Mouse (Mus musculus) embryonic facial prominence, embryonic 12.5 days (tissue): ENCODE data around the gene Pcsk1. TPM values are rescaled to one million over a fixed set of nuclear protein-coding genes. Genes with fewer than 3 reads are reported as not detected.

ENCODE experiments used
- ATAC-seq: fragments of 200-750 bp; cut with Nextera tagmentation; 2 replicates; pipeline ENCODE4 v1.8.0; 2017; ENCODE audit not compliant: insufficient number of reproducible peaks, insufficient read depth, low FRiP score, low TSS enrichment
- H3K27ac ChIP-seq: fragments of 300-500 bp; sonication (generic); 2 replicates; pipeline ENCODE4 v1.5.1; 2016; ENCODE audit warnings: mild to moderate bottlenecking
- H3K27me3 ChIP-seq: fragments of 300-500 bp; sonication (generic); 2 replicates; pipeline ENCODE4 v1.6.1; 2016; ENCODE audit warnings: mild to moderate bottlenecking, moderate library complexity
- H3K36me3 ChIP-seq: fragments of 300-500 bp; sonication (generic); 2 replicates; pipeline ENCODE4 v1.6.1; 2016; ENCODE audit warnings: mild to moderate bottlenecking
- H3K4me1 ChIP-seq: fragments of 300-500 bp; sonication (generic); 2 replicates; pipeline ENCODE4 v1.6.1; 2016
- H3K4me2 ChIP-seq: fragments of 300-500 bp; sonication (generic); replicated peaks from 2 replicates; pipeline ENCODE4 v1.6.1; 2016; ENCODE audit warnings: mild to moderate bottlenecking, moderate library complexity
- H3K4me3 ChIP-seq: fragments of 300-500 bp; sonication (generic); 2 replicates; pipeline ENCODE4 v1.5.1; 2016; ENCODE audit warnings: mild to moderate bottlenecking
- H3K9ac ChIP-seq: fragments of 300-500 bp; sonication (generic); 2 replicates; pipeline ENCODE4 v1.6.1; 2016; ENCODE audit warnings: mild to moderate bottlenecking, moderate library complexity
- H3K9me3 ChIP-seq: fragments of 300-500 bp; sonication (generic); 2 replicates; pipeline ENCODE4 v1.6.1; 2016; ENCODE audit warnings: mild to moderate bottlenecking, moderate library complexity
- WGBS: fragments of 180-500 bp; shearing (Covaris S2); methylation state at CpG from one replicate; pipeline ENCODE4 v1.1.7; 2016; 5-methylcytosine and 5-hydroxymethylcytosine counted together
- polyA plus RNA-seq: library from polyadenylated mRNA; unstranded; fragments of >200 nt; fragmentation: Nextera tagmentation; extraction: Ambion mirVana; gene quantifications from 2 replicates; pipeline ENCODE4 v1.2.1, GENCODE M21; 2016

Pcsk1 gene
- 0.23 and 0.64 TPM in 2 replicates for polyA plus RNA-seq

DNA sequence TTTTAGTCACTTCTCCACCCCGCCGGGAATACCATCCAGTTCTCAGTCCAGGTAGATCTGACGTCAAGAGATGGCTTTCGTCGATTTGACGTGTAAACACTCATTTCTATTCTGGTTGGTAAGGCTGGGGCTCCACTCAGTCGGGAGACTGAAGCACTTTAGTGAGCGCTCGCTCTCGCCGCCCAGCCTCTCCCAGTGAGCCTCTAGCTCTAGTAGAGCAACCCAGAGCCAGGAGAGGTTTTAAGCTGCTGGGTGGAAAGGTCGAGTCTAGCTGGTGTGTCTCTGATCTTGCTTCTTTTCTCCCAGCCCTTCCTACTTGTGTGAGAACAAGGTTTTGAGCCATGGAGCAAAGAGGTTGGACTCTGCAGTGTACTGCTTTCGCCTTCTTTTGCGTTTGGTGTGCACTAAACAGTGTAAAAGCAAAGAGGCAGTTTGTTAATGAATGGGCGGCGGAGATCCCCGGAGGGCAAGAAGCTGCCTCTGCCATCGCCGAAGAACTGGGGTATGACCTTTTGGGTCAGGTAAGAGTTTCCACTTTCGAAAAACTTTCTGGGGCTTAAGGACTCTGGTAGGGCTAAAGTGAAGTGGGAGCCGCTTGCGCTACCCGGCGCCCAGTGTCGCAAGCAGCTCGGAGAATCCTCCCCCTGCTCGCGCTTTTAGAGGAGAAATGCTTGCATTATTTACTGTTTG lies at the start of gene Pcsk1:
Gene Pcsk1 (plus strand): TSS at position 106 of the 690 bp plus-strand sequence.
- Histone ChIP-seq H3K4me2 (peak within 1 kb of the TSS; percentile 44), H3K9ac (no peak within 1 kb of the TSS), H3K9me3 (no peaks in the 10 kb centered on the region), H3K36me3 (no peaks in the 10 kb centered on the region), H3K4me3 (peak within 1 kb of the TSS; percentile 28), H3K4me1 (peaks cover 7% of the 10 kb centered on the region; the same call in 1 of the 2 replicates), H3K27me3 (peaks cover 23% of the 10 kb centered on the region), H3K27ac (no peak within 1 kb of the TSS)
- ATAC-seq: no peak
- WGBS: 1% methylated on average over 28 of the region's 28 CpGs

DNA sequence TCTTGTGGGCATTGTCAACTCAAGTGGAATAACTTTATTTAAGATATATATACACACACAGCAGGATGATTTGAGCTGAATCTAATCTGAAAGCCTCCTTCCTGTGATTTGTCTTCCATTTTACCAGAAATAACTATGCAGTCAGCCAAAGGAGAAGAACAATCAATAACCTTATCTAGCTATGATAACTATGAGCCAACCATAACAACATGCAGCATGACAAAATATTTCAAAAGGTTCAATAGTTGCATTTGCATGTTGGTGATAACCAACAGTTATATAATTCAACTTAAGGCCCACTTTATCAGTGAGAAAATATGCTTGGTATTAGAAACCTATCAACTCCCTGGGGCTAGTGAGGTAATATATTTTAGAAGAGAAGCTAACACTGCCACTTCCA lies 30.8 kb upstream of the Pcsk1 start:
- Histone ChIP-seq H3K27me3 (no peaks in the 10 kb centered on the region), H3K4me2 (no peak overlapping the region), H3K4me1 (no peaks in the 10 kb centered on the region), H3K9ac (no peak overlapping the region), H3K4me3 (no peak overlapping the region), H3K9me3 (no peaks in the 10 kb centered on the region), H3K36me3 (no peaks in the 10 kb centered on the region), H3K27ac (no peak overlapping the region)
- no peak for ATAC-seq

GRCm38 (mm10) chr13:75063947-75064346 lies 25.7 kb upstream of the Pcsk1 start:
- H3K4me2 ChIP-seq: no peak overlapping the region
- H3K27ac ChIP-seq: no peak overlapping the region
- H3K9me3 ChIP-seq: no peaks in the 10 kb centered on the region
- no peaks in the 10 kb centered on the region for H3K36me3 ChIP-seq
- WGBS: 85% methylated on average over 3 of the region's 3 CpGs
- H3K27me3 ChIP-seq: no peaks in the 10 kb centered on the region
- H3K4me1 ChIP-seq: no peaks in the 10 kb centered on the region
- no peak for ATAC-seq
- H3K4me3 ChIP-seq: no peak overlapping the region
- H3K9ac ChIP-seq: no peak overlapping the region

DNA sequence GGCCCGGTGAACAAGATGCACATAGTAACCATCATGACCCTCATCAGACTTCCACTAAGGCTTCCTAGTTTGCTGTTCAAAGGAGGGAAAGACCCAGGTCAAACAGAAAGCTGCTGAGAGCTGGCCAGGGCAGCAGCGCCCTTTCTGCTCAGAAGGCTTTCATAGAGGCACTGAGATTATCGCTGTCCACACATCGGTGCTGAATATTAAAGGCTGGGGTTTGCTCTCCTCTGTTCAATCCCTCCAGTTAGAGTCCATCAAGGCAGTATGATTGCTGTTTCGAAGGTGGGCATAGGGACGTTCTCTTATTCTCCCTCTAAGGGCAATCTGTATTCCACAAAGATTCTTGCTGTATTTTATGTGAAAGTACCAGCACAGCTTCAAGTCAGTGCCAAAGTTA lies 1.0 kb upstream of the Pcsk1 start:
- no peak overlapping the region for H3K27ac ChIP-seq
- no peak overlapping the region for H3K4me3 ChIP-seq
- 19% methylated on average over 6 of the region's 6 CpGs for WGBS
- H3K27me3 ChIP-seq: peaks cover 23% of the 10 kb centered on the region
- no peak overlapping the region for H3K9ac ChIP-seq
- H3K9me3 ChIP-seq: no peaks in the 10 kb centered on the region
- no peaks in the 10 kb centered on the region for H3K36me3 ChIP-seq
- H3K4me1 ChIP-seq: peaks cover 7% of the 10 kb centered on the region; the same call in 1 of the 2 replicates
- H3K4me2 ChIP-seq: no peak overlapping the region
- no peak for ATAC-seq

DNA sequence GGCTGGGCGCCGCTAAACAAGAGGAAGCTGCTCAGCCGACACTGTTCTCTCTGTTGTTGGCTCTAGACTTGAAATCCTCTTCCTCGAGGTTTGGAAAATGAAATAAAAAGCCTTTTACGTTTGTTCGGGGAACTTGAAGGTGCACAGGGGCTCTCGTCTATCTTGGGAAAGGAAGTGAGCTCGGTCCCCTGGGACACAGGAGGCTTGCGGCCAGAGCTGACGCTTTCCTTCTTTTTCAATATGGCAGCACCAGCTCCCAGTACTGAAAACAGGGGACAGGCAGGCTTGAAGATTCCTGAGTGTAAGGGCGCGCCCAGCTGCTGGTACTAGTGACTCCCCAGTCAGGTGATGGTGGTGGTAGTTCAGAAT lies 769 bp downstream of the Pcsk1 start:
- Histone ChIP-seq H3K4me1 (peaks cover 7% of the 10 kb centered on the region; the same call in 1 of the 2 replicates), H3K27ac (no peak overlapping the region), H3K36me3 (no peaks in the 10 kb centered on the region), H3K9ac (no peak overlapping the region), H3K4me3 (peak overlapping the region; percentile 28), H3K4me2 (peak overlapping the region; percentile 44), H3K27me3 (peaks cover 23% of the 10 kb centered on the region), H3K9me3 (no peaks in the 10 kb centered on the region)
- no peak for ATAC-seq
- WGBS: under 1% methylated on average over 12 of the region's 12 CpGs

DNA sequence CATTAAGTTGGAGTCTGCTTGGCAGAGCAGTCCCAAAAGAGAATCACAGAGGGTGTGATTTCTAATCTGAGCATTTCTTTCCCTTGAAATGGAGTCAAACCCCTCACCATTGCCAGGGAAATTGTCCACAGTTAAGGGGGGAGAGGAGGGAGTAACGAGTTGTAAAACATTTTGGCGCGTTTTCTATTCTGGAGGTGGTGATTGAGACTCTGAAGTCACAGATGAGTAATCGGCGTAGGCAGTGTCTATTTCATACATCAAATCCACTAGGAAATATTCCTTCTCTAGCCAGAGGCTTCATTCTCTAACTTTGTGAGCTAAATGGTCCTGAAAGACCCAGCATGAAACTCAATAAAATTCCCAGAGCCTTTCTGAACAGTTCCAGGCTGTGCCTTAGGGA lies 1.4 kb downstream of the Pcsk1 start:
- no peaks in the 10 kb centered on the region for H3K9me3 ChIP-seq
- no peak overlapping the region for H3K27ac ChIP-seq
- H3K4me1 ChIP-seq: peaks cover 7% of the 10 kb centered on the region; the same call in 1 of the 2 replicates
- H3K4me3 ChIP-seq: no peak overlapping the region
- H3K4me2 ChIP-seq: no peak overlapping the region
- ATAC-seq: no peak
- 62% methylated on average over 5 of the region's 5 CpGs for WGBS
- H3K36me3 ChIP-seq: no peaks in the 10 kb centered on the region
- H3K27me3 ChIP-seq: peaks cover 23% of the 10 kb centered on the region
- no peak overlapping the region for H3K9ac ChIP-seq

- Histone ChIP-seq H3K9me3 (no peaks in the 10 kb centered on the region), H3K4me1 (0 out of 2 replicates have a peak, but pooled peaks cover 2% of the 10 kb centered on the region), H3K9ac (no peak overlapping the region), H3K4me2 (no peak overlapping the region), H3K36me3 (no peaks in the 10 kb centered on the region), H3K27me3 (peaks cover 6% of the 10 kb centered on the region; the same call in 1 of the 2 replicates), H3K27ac (no peak overlapping the region), H3K4me3 (no peak overlapping the region)
- ATAC-seq: no peak
These were observed 5.9 kb downstream of the Pcsk1 start for GRCm38 (mm10) chr13:75095487-75095886.

- no peak overlapping the region for H3K27ac ChIP-seq
- WGBS: 25% methylated on average over 2 of the region's 2 CpGs
These were observed 23.5 kb downstream of the Pcsk1 start for GRCm38 (mm10) chr13:75113114-75113513.

DNA sequence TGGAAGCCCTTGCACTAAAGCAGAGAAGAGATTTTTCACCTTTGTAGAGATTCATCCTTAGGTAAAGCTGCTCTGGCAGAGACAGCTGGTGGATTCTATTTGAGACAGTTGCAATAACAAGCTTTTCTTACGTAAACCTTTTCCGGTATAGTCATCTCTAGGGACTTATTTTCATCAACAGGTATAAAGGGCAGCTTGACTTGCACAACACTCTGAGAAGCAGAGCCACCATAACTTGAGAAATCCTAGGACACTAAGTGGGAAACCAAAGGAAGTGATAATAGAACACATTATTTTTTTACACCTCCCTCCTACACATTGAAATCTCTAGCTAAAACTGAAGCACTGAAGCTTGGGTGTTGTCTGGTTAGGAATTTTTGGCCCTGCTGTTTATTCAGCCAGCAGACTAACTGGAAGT lies 24.4 kb downstream of the Pcsk1 start:
- H3K4me3 ChIP-seq: no peak overlapping the region
- no peaks in the 10 kb centered on the region for H3K27me3 ChIP-seq
- H3K36me3 ChIP-seq: no peaks in the 10 kb centered on the region
- H3K9ac ChIP-seq: no peak overlapping the region
- no peaks in the 10 kb centered on the region for H3K9me3 ChIP-seq
- 79% methylated on average over 2 of the region's 2 CpGs for WGBS
- ATAC-seq: no peak
- H3K4me2 ChIP-seq: no peak overlapping the region
- H3K4me1 ChIP-seq: no peaks in the 10 kb centered on the region
- H3K27ac ChIP-seq: no peak overlapping the region

More at GRCm38 (mm10) chr13:75113114-75113513, 23.5 kb downstream of the Pcsk1 start:
- Histone ChIP-seq H3K4me2 (no peak overlapping the region), H3K9ac (no peak overlapping the region), H3K9me3 (no peaks in the 10 kb centered on the region), H3K4me1 (no peaks in the 10 kb centered on the region), H3K36me3 (no peaks in the 10 kb centered on the region), H3K27me3 (no peaks in the 10 kb centered on the region), H3K4me3 (no peak overlapping the region)
- no peak for ATAC-seq

DNA sequence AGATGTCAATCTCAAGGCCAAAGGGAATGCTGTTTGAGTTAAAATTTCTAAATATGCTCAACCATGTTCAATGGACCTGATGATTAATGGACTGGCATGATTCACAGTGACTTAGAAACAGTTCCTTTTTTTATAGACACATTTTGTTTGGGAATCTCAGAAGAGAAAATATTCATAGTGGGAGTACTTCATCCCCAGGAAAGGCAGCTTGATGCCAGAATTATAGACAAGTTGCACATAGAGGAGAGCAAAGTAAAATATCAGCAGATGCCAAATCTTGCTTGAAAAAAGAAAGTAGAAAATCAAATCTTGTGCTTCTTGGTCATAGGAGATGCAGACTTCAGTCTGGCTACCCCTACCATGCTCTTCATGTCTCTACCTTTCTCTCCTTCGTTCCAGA lies 25.2 kb downstream of the Pcsk1 start:
- Histone ChIP-seq H3K4me1 (no peaks in the 10 kb centered on the region), H3K9me3 (no peaks in the 10 kb centered on the region), H3K27me3 (no peaks in the 10 kb centered on the region), H3K27ac (no peak overlapping the region), H3K9ac (no peak overlapping the region), H3K4me2 (no peak overlapping the region), H3K4me3 (no peak overlapping the region), H3K36me3 (no peaks in the 10 kb centered on the region)
- ATAC-seq: no peak
- 67% methylated on average over 1 of the region's 1 CpGs for WGBS

DNA sequence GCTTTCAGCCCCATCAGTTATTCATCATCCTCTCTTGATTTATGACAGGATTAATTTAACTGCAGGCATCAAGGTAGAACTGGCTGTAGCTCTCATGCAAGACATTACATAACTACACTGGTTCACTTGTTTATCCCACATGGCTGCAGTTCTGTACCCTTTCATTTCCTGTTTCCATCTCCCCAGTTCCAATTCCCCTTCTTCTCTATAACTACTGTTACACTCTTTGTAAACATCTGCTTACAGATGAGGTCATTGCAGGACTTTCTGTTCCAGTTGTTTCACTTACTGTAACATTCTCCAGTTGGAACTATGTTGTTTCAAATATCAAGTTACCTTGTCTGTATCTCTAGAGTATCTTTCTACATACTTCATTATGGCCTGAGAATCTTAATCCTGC lies 46.2 kb downstream of the Pcsk1 start:
- no peaks in the 10 kb centered on the region for H3K9me3 ChIP-seq
- ATAC-seq: no peak

DNA sequence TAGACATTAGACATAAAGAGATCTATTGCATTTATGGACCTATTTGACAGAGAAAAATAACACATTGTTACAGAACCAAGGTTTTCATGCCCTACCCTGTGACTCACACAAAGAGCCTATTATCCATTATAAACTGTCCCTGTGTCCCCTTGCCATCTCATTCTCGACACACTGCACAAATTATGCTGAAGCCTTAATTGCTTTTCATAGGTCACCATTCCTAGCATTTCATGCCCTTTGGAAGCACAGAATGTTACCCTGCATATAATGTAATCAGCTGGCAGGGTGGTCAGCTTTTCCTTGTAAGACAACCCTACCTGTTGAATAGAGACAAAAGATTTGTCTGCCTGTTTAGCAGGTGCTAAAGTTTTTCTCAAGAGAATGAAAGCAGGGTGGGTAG lies 71.0 kb downstream of the Pcsk1 start:
- WGBS: 2% methylated on average over 1 of the region's 1 CpGs
- Histone ChIP-seq H3K4me2 (no peak overlapping the region), H3K27ac (no peak overlapping the region), H3K27me3 (no peaks in the 10 kb centered on the region), H3K9ac (no peak overlapping the region), H3K36me3 (no peaks in the 10 kb centered on the region), H3K4me3 (no peak overlapping the region), H3K4me1 (no peaks in the 10 kb centered on the region), H3K9me3 (no peaks in the 10 kb centered on the region)
- ATAC-seq: no peak

More for the DNA sequence above, 46.2 kb downstream of the Pcsk1 start:
- no peak overlapping the region for H3K9ac ChIP-seq
- no peak overlapping the region for H3K4me2 ChIP-seq
- H3K4me1 ChIP-seq: no peaks in the 10 kb centered on the region
- H3K27me3 ChIP-seq: no peaks in the 10 kb centered on the region
- no peak overlapping the region for H3K27ac ChIP-seq
- no peaks in the 10 kb centered on the region for H3K36me3 ChIP-seq
- no peak overlapping the region for H3K4me3 ChIP-seq
